Mouse (Mus musculus) bone marrow, adult 2 months (tissue): ENCODE measurements around the gene Fam177a. TPM values are rescaled to one million over a fixed set of nuclear protein-coding genes. Genes with fewer than 3 reads are reported as not detected.
"Not testable (repeated sequence)": the region's sequence is repeated elsewhere in the genome, so short reads cannot be mapped to it uniquely, and the experiment has no call there.

Experiments
- H3K27ac ChIP-seq: fragments of 200-500 bp; 2 replicates; pipeline ENCODE4 v1.5.1; 2012; ENCODE audit warnings: low read depth, mild to moderate bottlenecking, control low read depth, inconsistent platforms, low read length; ENCODE audit not compliant: control insufficient read depth, poor library complexity, insufficient read depth
- H3K4me1 ChIP-seq: fragments of 200-500 bp; 2 replicates; pipeline ENCODE4 v1.6.1; 2011; ENCODE audit warnings: low read length; ENCODE audit not compliant: control insufficient read depth, insufficient read depth
- H3K4me3 ChIP-seq: fragments of 200-500 bp; replicated peaks from 2 replicates; pipeline ENCODE3; 2011; ENCODE audit warnings: mild to moderate bottlenecking, low read depth, low read length, control low read depth; ENCODE audit not compliant: control insufficient read depth
- CTCF ChIP-seq: fragments of 200-500 bp; IDR thresholded peaks from 2 replicates; pipeline ENCODE4 v1.5.1; 2011; ENCODE audit warnings: low read length, control low read depth; ENCODE audit not compliant: control insufficient read depth, insufficient read depth
- POLR2A ChIP-seq: fragments of 200-500 bp; IDR thresholded peaks from 2 replicates; pipeline ENCODE4 v1.6.1; 2011; ENCODE audit warnings: low read depth, mild to moderate bottlenecking, control low read depth, low read length, borderline replicate concordance; ENCODE audit not compliant: control insufficient read depth
- WGBS: fragments of 180-500 bp; shearing (Covaris S2); methylation state at CpG from one replicate; pipeline ENCODE4 v1.1.7; 2018; 5-methylcytosine and 5-hydroxymethylcytosine counted together
- polyA plus RNA-seq: library from polyadenylated mRNA; stranded (reverse); fragments of >200 nt; gene quantifications from 2 replicates; pipeline ENCODE4 v1.2.4, GENCODE M21; 2011; ENCODE audit warnings: low replicate concordance; ENCODE audit not compliant: missing spikeins, insufficient read depth, insufficient read length

Fam177a gene
- polyA plus RNA-seq = 8.0 and 12.0 TPM in 2 replicates

GRCm38 (mm10) chr12:55124242-55124641 is at the start of gene Fam177a:
TSS of gene Fam177a (plus strand) at chr12:55124469.
- no CpG with 5 or more reads among the region's 40 CpGs for WGBS
- not testable (repeated sequence) for H3K4me3 ChIP-seq, H3K27ac ChIP-seq, H3K4me1 ChIP-seq

DNA sequence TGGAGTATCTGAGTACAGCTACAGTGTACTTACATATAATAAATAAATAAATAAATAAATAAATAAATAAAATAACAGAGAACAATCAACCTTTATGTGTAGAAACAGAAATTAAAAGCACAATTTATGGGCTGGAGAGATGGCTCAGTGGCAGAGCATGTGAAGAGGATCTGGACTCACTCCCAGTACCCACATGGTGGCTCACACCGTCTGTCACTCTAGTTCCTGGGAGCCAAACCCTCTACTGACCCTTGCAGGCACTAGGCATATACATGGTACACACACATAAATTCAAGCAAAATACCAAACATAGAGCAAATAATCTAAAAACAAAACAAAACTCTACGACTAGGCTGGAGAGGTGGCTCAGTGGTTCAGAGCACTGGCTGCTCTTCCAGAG is 49.0 kb upstream of the Fam177a start:
- TF ChIP-seq CTCF = no peak
- no peak for TF ChIP-seq POLR2A
- Histone ChIP-seq H3K4me3 (no peak overlapping the region), H3K27ac (no peak overlapping the region), H3K4me1 (no peaks in the 10 kb centered on the region)
- 90% methylated on average over 2 of the region's 2 CpGs for WGBS

DNA sequence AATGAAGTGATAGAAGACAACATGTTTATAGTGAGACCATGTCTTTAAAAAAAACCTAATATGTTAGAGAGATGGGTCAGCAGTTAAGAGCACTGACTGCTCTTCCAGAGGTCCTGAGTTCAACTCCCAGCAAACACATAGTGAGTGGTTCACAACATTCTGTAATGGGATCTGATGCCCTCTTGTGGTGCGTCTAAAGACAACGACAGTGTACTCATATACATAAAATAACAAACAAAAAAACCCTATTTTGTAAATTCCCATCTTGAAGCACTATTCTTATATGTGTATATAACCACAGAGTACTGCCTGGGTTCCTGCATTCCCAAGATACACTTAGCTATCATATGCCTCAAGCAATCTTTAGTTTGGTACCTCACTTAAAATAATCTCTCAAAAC is 45.6 kb upstream of the Fam177a start:
- H3K4me1 ChIP-seq, H3K4me3 ChIP-seq, H3K27ac ChIP-seq: not testable (repeated sequence)
- 22% methylated on average over 2 of the region's 2 CpGs for WGBS

DNA sequence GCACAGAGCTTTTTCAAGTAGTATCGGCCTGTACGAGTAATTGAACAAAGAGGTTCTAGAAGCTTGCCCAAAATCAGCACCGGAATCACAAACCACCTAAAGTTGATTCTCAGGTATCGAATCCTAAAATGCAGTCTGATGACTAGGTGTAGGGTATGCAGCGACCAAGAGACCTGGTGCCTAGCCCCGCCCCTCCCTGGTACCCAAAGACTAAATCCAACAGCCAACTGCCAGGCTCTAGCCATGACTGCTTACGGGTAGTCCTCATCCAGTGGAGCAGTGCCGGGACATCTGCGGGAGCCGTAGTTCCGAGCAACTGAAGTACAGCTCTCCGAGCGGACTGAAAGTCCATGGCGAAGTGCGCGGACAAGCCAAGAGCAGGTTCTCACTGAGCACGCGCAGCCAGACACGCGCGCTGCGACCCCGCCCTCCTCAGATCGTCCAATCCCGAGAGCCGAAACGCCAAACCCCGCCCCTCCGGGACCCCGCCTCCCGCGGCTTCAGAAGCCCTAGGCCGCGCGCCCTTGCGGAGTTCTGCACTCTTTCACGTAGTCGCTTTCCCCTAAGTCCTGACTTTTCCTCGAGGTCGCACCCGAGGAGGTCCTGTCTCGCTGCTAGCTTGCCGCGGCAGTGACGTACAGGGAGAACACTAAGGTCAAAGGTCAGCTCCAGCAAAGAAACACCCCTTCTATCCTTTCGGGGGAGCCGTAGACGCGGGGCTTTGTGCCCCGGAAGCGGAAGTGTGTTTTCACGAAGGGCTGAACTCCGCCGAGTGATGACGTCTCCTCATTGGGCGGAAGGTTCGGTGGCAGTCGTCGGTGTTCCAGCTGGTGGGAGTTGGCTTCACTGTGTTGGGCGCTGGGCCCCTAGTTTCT is 44.3 kb upstream of the Fam177a start, which contains the start of the genes 2700097O09Rik and Srp54a:
2700097O09Rik (minus strand) TSS at position 385 of the 875 bp plus-strand sequence.
Srp54a (plus strand) TSS at position 537 of the 875 bp plus-strand sequence.
- under 1% methylated on average over 60 of the region's 60 CpGs for WGBS
- Histone ChIP-seq H3K27ac (peak within 1 kb of the TSS; percentile 86), H3K4me3 (peak within 1 kb of the TSS; percentile 76)
- peak; percentile 61; the same call in 1 of the 2 replicates for TF ChIP-seq POLR2A
- H3K4me1 ChIP-seq = not testable (repeated sequence)

DNA sequence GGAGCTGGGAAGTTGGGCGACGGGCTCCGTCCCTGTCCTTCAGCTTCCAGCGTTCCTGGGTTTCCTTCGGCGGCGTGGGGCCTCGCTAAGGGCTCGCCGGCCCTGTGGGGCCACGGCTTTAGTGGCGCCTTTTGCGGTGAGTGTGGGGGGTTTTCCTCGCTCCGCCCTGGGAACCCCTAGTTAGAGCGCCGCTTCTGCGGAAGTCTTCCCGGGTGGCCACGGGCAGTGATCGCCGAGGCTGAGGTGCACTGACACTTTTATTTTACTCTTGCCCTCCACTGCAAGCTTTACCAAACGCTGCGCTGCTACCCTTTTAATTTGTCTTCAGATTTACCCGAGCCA is 43.7 kb upstream of the Fam177a start:
- H3K4me1 ChIP-seq = not testable (repeated sequence)
- H3K27ac ChIP-seq = peak overlapping the region; percentile 83
- WGBS = under 1% methylated on average over 25 of the region's 25 CpGs
- peak overlapping the region; percentile 58 for H3K4me3 ChIP-seq

DNA sequence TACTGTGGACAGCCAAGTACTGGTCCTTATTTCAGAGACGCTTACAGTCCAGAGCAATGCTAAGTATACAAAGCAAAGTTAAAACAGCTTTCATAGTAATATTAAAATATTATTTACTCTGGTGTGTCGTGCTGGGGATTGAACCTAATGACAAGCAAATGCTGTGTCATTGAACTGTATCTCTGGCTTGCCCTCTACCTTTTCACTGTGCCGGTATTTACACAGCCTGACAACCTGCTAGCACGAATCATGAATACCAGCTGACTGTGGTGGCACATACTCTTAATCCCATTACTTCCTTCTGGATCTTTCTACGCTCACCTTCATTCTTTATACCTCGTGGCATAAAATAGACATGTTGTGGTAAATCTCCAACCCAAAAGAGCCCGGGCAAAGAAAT is 32.1 kb upstream of the Fam177a start:
- H3K4me3 ChIP-seq, H3K4me1 ChIP-seq, H3K27ac ChIP-seq: not testable (repeated sequence)
- WGBS = 87% methylated on average over 2 of the region's 7 CpGs

- not testable (repeated sequence) for H3K4me3 ChIP-seq, H3K27ac ChIP-seq, H3K4me1 ChIP-seq
- no CpG with 5 or more reads among the region's 7 CpGs for WGBS
Observed at GRCm38 (mm10) chr12:55112616-55113015, 11.7 kb upstream of the Fam177a start.

- WGBS = no CpG with 5 or more reads among the region's 18 CpGs
- not testable (repeated sequence) for H3K27ac ChIP-seq, H3K4me1 ChIP-seq, H3K4me3 ChIP-seq
Observed at GRCm38 (mm10) chr12:55124731-55125130, 462 bp downstream of the Fam177a start.

- not testable (repeated sequence) for H3K4me1 ChIP-seq, H3K4me3 ChIP-seq, H3K27ac ChIP-seq
- no CpG with 5 or more reads among the region's 6 CpGs for WGBS
Observed at GRCm38 (mm10) chr12:55135540-55135939, 11.3 kb downstream of the Fam177a start.

DNA sequence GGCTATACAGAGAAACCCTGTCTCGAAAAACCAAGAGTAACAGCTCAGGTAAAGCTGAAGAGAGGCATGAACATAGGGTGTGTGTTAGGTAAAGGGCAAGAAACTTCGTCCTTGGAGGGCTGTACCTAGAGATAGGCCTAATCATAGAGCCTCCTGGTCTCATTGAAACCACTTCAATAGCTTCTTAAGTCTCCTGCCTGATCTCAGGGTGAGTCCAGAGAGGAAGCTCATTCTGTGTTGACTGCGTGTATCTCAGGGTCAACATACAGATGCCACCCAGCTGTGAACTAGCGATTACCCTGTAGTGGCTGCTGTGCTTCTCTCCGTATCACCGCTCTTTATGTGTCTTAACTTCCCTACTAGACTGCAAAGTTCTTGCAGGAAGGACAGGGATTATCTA is 13.6 kb downstream of the Fam177a start:
- no CpG with 5 or more reads among the region's 6 CpGs for WGBS
- H3K4me1 ChIP-seq, H3K4me3 ChIP-seq, H3K27ac ChIP-seq: not testable (repeated sequence)

GRCm38 (mm10) chr12:55154559-55155448 is 30.5 kb downstream of the Fam177a start, which contains the start of gene Srp54b:
TSS of gene Srp54b (plus strand) at chr12:55155104.
- H3K27ac ChIP-seq, H3K4me3 ChIP-seq, H3K4me1 ChIP-seq: not testable (repeated sequence)
- no CpG with 5 or more reads among the region's 57 CpGs for WGBS

- not testable (repeated sequence) for H3K4me3 ChIP-seq, H3K27ac ChIP-seq, H3K4me1 ChIP-seq
- under 1% methylated on average over 10 of the region's 24 CpGs for WGBS
Observed at GRCm38 (mm10) chr12:55155449-55155783, 31.1 kb downstream of the Fam177a start.

GRCm38 (mm10) chr12:55167034-55167557 is 42.8 kb downstream of the Fam177a start:
- no CpG with 5 or more reads among the region's 7 CpGs for WGBS
- H3K4me1 ChIP-seq, H3K27ac ChIP-seq, H3K4me3 ChIP-seq: not testable (repeated sequence)
